Mouse (Mus musculus) forebrain, embryonic 16.5 days (tissue): ENCODE results near the gene Blmh. TPM values are rescaled to one million over a fixed set of nuclear protein-coding genes. Genes with fewer than 3 reads are reported as not detected.

Experiments
- ATAC-seq: fragments of 200-750 bp; cut with Nextera tagmentation; 2 replicates; pipeline ENCODE4 v1.8.0; 2017; ENCODE audit warnings: mild to moderate bottlenecking, moderate library complexity
- H3K27ac ChIP-seq: fragments of 300-500 bp; sonication (generic); 2 replicates; pipeline ENCODE4 v1.5.1; 2014; ENCODE audit warnings: low read length, control low read depth
- H3K27me3 ChIP-seq: fragments of 300-500 bp; sonication (generic); replicated peaks from 2 replicates; pipeline ENCODE4 v1.6.1; 2014; ENCODE audit warnings: low read length; ENCODE audit not compliant: control insufficient read depth, insufficient read depth
- H3K36me3 ChIP-seq: fragments of 300-500 bp; sonication (generic); 2 replicates; pipeline ENCODE4 v1.6.1; 2014; ENCODE audit not compliant: control insufficient read depth, insufficient read depth
- H3K4me1 ChIP-seq: fragments of 300-500 bp; sonication (generic); replicated peaks from 2 replicates; pipeline ENCODE4 v1.6.1; 2014; ENCODE audit warnings: low read length; ENCODE audit not compliant: control insufficient read depth, insufficient read depth
- H3K4me2 ChIP-seq: fragments of 300-500 bp; sonication (generic); 2 replicates; pipeline ENCODE4 v1.6.1; 2014; ENCODE audit warnings: mild to moderate bottlenecking, low read length, control low read depth
- H3K4me3 ChIP-seq: fragments of 300-500 bp; sonication (generic); replicated peaks from 2 replicates; pipeline ENCODE4 v1.5.1; 2014; ENCODE audit warnings: mild to moderate bottlenecking, low read length, control low read depth
- H3K9ac ChIP-seq: fragments of 300-500 bp; sonication (generic); replicated peaks from 2 replicates; pipeline ENCODE4 v1.6.1; 2014; ENCODE audit warnings: low read depth, low read length, control low read depth
- H3K9me3 ChIP-seq: fragments of 300-500 bp; sonication (generic); 2 replicates; pipeline ENCODE4 v1.6.1; 2016; ENCODE audit warnings: low read length; ENCODE audit not compliant: control insufficient read depth
- WGBS: fragments of 180-500 bp; shearing (Covaris S2); extraction: QIAGEN DNeasy Blood & Tissue Kit; methylation state at CpG from one replicate; pipeline ENCODE4 v1.1.7; 2014; 5-methylcytosine and 5-hydroxymethylcytosine counted together
- polyA plus RNA-seq: library from polyadenylated mRNA; unstranded; fragments of >200 nt; fragmentation: Nextera tagmentation; extraction: Ambion mirVana; gene quantifications from 2 replicates; pipeline ENCODE4 v1.2.1, GENCODE M21; 2015

Blmh gene
- polyA plus RNA-seq, result 128 and 136 TPM in 2 replicates

GRCm38 (mm10) chr11:76924759-76925236 is at the start of gene Blmh:
Blmh (plus strand) TSS chr11:76924809.
- Histone ChIP-seq H3K4me3 (no peak within 1 kb of the TSS), H3K4me2 (no peak within 1 kb of the TSS), H3K9ac (no peak within 1 kb of the TSS), H3K36me3 (no peaks in the 10 kb centered on the region), H3K27ac (no peak within 1 kb of the TSS), H3K9me3 (no peaks in the 10 kb centered on the region), H3K4me1 (no peaks in the 10 kb centered on the region), H3K27me3 (no peaks in the 10 kb centered on the region)
- ATAC-seq, result no peak
- 82% methylated on average over 6 of the region's 6 CpGs for WGBS

DNA sequence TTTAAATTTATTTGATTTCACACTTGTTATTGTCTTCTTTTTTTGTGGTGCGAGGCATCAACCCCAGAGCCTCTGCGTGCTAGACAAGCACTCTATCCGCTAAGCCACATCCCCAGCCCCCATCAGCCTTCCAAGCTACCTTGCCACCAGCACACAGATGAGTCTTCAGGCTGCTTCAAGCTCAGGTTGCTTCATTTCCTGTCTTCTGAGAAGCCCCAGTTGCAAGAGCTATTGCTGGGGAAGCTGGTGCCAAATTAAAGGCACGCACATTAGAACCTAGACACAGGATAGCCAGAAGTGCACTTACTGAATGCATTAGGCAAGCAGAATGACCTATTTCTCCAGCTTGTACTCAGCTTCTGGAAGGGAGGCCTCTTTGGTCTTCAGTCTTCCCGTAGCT is 44.8 kb upstream of the Blmh start:
- ATAC-seq, result no peak
- no peak overlapping the region for H3K4me2 ChIP-seq
- no peaks in the 10 kb centered on the region for H3K9me3 ChIP-seq
- 90% methylated on average over 5 of the region's 5 CpGs for WGBS
- no peaks in the 10 kb centered on the region for H3K36me3 ChIP-seq
- H3K27me3 ChIP-seq, result no peaks in the 10 kb centered on the region
- no peak overlapping the region for H3K9ac ChIP-seq
- H3K27ac ChIP-seq, result no peak overlapping the region
- no peaks in the 10 kb centered on the region for H3K4me1 ChIP-seq
- no peak overlapping the region for H3K4me3 ChIP-seq

DNA sequence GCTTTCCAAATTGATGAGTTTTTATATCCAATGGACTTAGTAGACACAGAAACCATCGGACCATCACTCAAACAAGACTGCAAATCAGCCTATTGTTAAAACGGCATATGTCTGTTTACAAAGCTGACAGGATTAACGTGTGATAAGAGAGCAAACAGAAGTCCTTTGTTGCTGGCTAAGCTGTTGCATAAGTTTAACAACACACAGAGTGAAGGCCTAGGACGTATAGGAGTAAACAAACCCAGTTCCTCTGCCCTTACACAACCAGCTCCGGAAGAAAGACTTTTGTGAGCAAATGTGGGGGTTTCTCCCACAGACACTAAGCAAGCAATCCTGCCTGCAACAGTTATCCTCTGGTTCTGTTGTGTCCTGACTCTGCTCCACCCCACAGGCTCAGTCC is 40.2 kb upstream of the Blmh start:
- no peaks in the 10 kb centered on the region for H3K27me3 ChIP-seq
- ATAC-seq, result no peak

DNA sequence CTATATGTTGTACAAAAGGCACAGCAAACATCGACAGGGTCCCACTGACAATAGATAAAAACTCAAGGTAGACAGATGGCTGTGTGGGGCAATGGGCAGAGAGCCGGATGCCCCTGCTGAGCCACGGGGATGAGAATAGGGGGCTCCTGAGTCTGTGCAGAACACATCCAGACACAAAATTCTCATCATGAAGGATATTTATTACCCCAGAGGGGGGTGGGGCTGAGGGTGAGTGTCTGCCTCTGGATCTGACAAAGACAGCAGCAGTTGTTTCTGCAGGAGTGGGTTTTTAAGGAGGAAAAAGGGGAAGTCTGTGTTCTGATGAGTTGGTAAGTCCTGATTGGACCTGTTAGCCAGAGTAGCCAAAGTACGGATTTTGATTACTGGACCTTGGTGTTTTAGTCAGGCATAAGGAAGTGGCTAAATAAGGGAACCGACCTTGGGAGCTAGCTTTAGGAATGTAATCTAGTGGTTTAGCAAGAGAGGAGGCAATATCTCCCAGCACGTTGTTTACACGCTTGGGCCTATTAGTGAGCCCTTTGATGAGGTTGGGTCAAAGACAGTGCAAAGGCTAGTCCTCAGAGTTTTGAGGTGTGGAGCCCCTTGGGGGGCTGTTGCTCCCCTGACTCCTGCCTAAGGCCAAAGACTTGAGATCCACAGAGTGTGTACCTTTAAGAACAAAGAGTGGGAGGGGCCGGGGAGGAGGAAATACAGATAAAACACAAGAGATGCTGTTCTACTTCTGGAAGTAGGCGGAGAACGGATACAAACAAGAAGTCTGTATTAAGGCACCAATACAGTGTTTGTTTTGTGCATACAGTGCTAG is 35.1 kb upstream of the Blmh start:
- H3K27me3 ChIP-seq, result no peaks in the 10 kb centered on the region
- H3K27ac ChIP-seq, result no peak overlapping the region
- 72% methylated on average over 10 of the region's 10 CpGs for WGBS
- H3K4me2 ChIP-seq, result no peak overlapping the region
- no peaks in the 10 kb centered on the region for H3K36me3 ChIP-seq
- no peak overlapping the region for H3K9ac ChIP-seq
- H3K4me3 ChIP-seq, result no peak overlapping the region
- no peaks in the 10 kb centered on the region for H3K9me3 ChIP-seq
- no peak for ATAC-seq
- no peaks in the 10 kb centered on the region for H3K4me1 ChIP-seq

More for the DNA sequence above, 40.2 kb upstream of the Blmh start:
- WGBS, result 35% methylated on average over 5 of the region's 5 CpGs
- H3K4me2 ChIP-seq, result no peak overlapping the region
- H3K4me3 ChIP-seq, result no peak overlapping the region
- H3K9ac ChIP-seq, result no peak overlapping the region
- no peak overlapping the region for H3K27ac ChIP-seq
- H3K4me1 ChIP-seq, result no peaks in the 10 kb centered on the region
- no peaks in the 10 kb centered on the region for H3K36me3 ChIP-seq
- no peaks in the 10 kb centered on the region for H3K9me3 ChIP-seq

DNA sequence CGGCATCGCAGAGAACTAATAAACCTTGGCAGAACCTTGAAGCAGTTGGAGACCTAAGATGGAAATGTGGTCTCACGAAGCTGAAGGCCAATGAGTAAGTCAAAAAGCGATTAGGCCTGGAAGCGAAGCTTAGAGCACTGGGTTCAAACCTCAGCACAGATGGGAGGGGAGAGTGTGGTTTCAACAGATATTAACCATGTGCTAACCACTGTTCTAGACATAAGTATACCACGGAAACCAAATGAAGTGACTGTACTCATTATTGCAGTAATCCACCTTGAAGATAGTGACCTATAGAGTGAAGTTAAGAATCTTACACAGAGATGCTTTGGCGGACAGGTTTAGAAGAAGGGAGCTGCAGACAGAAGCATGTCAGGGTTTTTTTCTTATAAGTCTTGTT is 33.4 kb upstream of the Blmh start:
- no peak overlapping the region for H3K4me3 ChIP-seq
- H3K27ac ChIP-seq, result no peak overlapping the region
- H3K4me2 ChIP-seq, result no peak overlapping the region
- no peaks in the 10 kb centered on the region for H3K36me3 ChIP-seq
- H3K27me3 ChIP-seq, result no peaks in the 10 kb centered on the region
- H3K9me3 ChIP-seq, result no peaks in the 10 kb centered on the region
- no peak for ATAC-seq
- WGBS, result 90% methylated on average over 7 of the region's 7 CpGs
- no peak overlapping the region for H3K9ac ChIP-seq
- no peaks in the 10 kb centered on the region for H3K4me1 ChIP-seq

- WGBS, result 79% methylated on average over 4 of the region's 4 CpGs
- H3K4me2 ChIP-seq, result no peak overlapping the region
- H3K36me3 ChIP-seq, result no peaks in the 10 kb centered on the region
- H3K4me3 ChIP-seq, result no peak overlapping the region
- H3K27me3 ChIP-seq, result no peaks in the 10 kb centered on the region
- no peaks in the 10 kb centered on the region for H3K9me3 ChIP-seq
- no peaks in the 10 kb centered on the region for H3K4me1 ChIP-seq
- H3K27ac ChIP-seq, result no peak overlapping the region
- H3K9ac ChIP-seq, result no peak overlapping the region
- ATAC-seq, result no peak
Observed at GRCm38 (mm10) chr11:76891738-76892349, 32.8 kb upstream of the Blmh start.

DNA sequence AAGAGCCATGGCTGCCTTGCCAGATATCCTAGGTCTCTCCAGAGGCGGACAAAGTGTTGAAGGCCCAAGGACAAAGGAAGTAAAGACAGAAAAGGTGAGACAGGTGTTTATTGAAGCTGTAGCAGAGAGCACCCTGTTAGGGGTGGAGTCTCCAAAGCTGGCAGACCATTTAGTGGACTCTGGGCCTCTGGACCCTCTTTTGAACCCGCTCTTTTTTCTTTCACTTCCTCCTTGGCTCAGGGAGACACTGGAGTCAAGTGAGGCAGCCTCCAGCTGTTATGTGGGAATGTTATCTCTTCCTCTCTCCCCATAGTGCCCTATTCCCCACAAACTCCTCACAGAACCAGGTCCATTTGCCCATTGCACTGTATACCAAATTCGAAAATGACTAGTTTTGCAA is 31.6 kb upstream of the Blmh start:
- H3K27me3 ChIP-seq, result no peaks in the 10 kb centered on the region
- no peak overlapping the region for H3K27ac ChIP-seq
- H3K4me3 ChIP-seq, result no peak overlapping the region
- no peak overlapping the region for H3K9ac ChIP-seq
- 83% methylated on average over 3 of the region's 3 CpGs for WGBS
- no peaks in the 10 kb centered on the region for H3K4me1 ChIP-seq
- no peak overlapping the region for H3K4me2 ChIP-seq
- no peaks in the 10 kb centered on the region for H3K9me3 ChIP-seq
- ATAC-seq, result no peak
- H3K36me3 ChIP-seq, result no peaks in the 10 kb centered on the region

DNA sequence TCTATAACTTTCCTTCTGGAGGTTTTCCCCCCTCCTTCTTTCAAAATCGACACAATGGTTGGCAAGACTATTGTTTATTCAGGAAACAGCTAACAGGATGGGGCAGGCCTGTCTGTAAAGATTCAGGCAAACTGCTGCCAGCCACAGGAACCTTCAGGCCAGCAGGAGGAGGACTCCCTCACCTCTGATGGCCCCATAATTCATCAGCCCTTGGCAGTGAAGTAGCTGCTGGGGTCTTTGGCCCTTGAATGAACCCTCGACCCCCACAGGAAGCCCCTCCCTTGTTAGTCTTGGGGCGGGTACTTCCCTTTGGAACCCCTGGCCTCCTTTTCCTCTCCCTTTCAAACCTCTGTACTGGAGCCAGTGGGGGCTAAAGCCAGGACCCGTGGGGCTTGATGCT is 31.0 kb upstream of the Blmh start:
- Histone ChIP-seq H3K4me1 (no peaks in the 10 kb centered on the region), H3K9ac (no peak overlapping the region), H3K27me3 (no peaks in the 10 kb centered on the region), H3K4me3 (no peak overlapping the region), H3K36me3 (no peaks in the 10 kb centered on the region), H3K27ac (no peak overlapping the region), H3K9me3 (no peaks in the 10 kb centered on the region), H3K4me2 (no peak overlapping the region)
- ATAC-seq, result no peak
- WGBS, result 40% methylated on average over 4 of the region's 4 CpGs

DNA sequence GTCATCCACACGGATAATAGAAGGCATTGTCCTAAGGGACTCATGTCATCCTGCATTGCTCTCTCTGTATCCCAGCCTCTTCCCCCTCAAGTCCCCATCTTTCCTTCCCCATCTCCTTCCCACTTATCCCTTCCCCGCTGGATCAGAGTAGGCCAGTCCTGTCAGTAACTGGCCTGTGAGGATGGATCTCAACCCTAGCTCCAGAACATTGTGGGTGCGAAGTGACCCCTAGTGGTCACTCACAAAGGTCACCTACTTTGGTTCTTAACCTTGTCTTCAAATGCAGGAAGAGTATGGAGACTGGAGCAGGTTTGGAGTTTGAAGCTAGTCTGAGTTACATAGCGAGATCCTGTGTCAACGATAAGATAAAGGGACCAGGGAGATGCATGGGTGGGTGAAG is 30.4 kb upstream of the Blmh start:
- Histone ChIP-seq H3K27ac (no peak overlapping the region), H3K9me3 (no peaks in the 10 kb centered on the region), H3K4me3 (no peak overlapping the region), H3K4me2 (no peak overlapping the region), H3K4me1 (no peaks in the 10 kb centered on the region), H3K9ac (no peak overlapping the region), H3K36me3 (no peaks in the 10 kb centered on the region), H3K27me3 (no peaks in the 10 kb centered on the region)
- 42% methylated on average over 5 of the region's 5 CpGs for WGBS
- no peak for ATAC-seq
